Mouse (Mus musculus) thymus, adult 2 months (tissue): ENCODE data around the gene Gjd3. TPM values are rescaled to one million over a fixed set of nuclear protein-coding genes. Genes with fewer than 3 reads are reported as not detected.

Source experiments
- DNase-seq: peaks from one replicate; pipeline ENCODE4 v3.0.0; 2021
- H3K27ac ChIP-seq: fragments of 200-500 bp; 2 replicates; pipeline ENCODE4 v1.5.1; 2012; ENCODE audit warnings: low read length, control low read depth; ENCODE audit not compliant: control insufficient read depth, insufficient read depth
- H3K27me3 ChIP-seq: fragments of 200-500 bp; 2 replicates; pipeline ENCODE4 v1.6.1; 2012; ENCODE audit warnings: mild to moderate bottlenecking, low read length, moderate library complexity, mixed read lengths; ENCODE audit not compliant: control insufficient read depth, insufficient read depth
- H3K36me3 ChIP-seq: fragments of 200-500 bp; 2 replicates; pipeline ENCODE4 v1.6.1; 2012; ENCODE audit warnings: mild to moderate bottlenecking, low read length, moderate library complexity; ENCODE audit not compliant: control insufficient read depth, insufficient read depth
- H3K4me1 ChIP-seq: fragments of 200-500 bp; replicated peaks from 2 replicates; pipeline ENCODE4 v1.6.1; 2012; ENCODE audit warnings: low read length; ENCODE audit not compliant: control insufficient read depth, insufficient read depth
- H3K4me3 ChIP-seq: fragments of 200-500 bp; 2 replicates; pipeline ENCODE4 v1.5.1; 2012; ENCODE audit warnings: mild to moderate bottlenecking, low read length, control low read depth, moderate library complexity; ENCODE audit not compliant: control insufficient read depth, insufficient read depth
- CTCF ChIP-seq: fragments of 200-500 bp; IDR thresholded peaks from 2 replicates; pipeline ENCODE4 v1.5.1; 2012; ENCODE audit warnings: mild to moderate bottlenecking, control low read depth, low read length, moderate library complexity, borderline replicate concordance; ENCODE audit not compliant: control insufficient read depth, poor library complexity, insufficient read depth; ENCODE audit errors: extremely low read depth
- POLR2A ChIP-seq: fragments of 200-500 bp; IDR thresholded peaks from 2 replicates; pipeline ENCODE4 v1.6.1; 2012; ENCODE audit warnings: mild to moderate bottlenecking, low read length, control low read depth, moderate library complexity; ENCODE audit not compliant: control insufficient read depth, poor library complexity, insufficient read depth; ENCODE audit errors: extremely low read depth
- WGBS: fragments of 180-500 bp; shearing (Covaris S2); methylation state at CpG from one replicate; pipeline ENCODE4 v1.1.7; 2018; 5-methylcytosine and 5-hydroxymethylcytosine counted together
- polyA plus RNA-seq: library from polyadenylated mRNA; depleted of rRNA; stranded (reverse); fragments of >200 nt; gene quantifications from 2 replicates; pipeline ENCODE4 v1.2.3, GENCODE M21; 2012

Gjd3 gene
- polyA plus RNA-seq, 1 experiment, result 1.3 TPM

DNA sequence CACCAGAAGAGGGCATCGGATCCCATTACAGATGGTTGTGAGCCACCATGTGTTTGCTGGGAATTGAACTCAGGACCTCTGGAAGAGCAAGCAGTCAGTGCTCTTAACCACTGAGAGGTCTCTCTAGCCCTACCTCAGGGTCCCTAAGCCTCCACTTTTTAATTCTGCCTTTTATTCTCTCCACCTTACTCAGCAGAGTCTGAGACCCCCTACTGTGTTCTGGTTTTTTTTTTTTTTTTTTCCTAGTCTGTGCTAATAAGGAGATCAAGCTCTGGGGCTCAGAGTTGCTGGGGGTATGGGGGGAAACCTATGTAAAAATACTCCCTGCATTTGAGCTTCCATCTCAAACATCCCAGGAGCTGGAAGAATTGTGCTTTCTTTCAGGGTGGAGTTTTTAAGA, 30.7 kb downstream of the Gjd3 start:
- no peak for DNase-seq
- TF ChIP-seq POLR2A, result no peak
- H3K4me3 ChIP-seq, result no peak overlapping the region
- no peaks in the 10 kb centered on the region for H3K27me3 ChIP-seq
- WGBS, result 92% methylated on average over 1 of the region's 1 CpGs
- no peaks in the 10 kb centered on the region for H3K36me3 ChIP-seq
- peaks cover 77% of the 10 kb centered on the region for H3K4me1 ChIP-seq
- no peak overlapping the region for H3K27ac ChIP-seq

- 83% methylated on average over 16 of the region's 16 CpGs for WGBS
- Histone ChIP-seq H3K36me3 (no peaks in the 10 kb centered on the region), H3K27ac (no peak overlapping the region), H3K4me3 (no peak overlapping the region), H3K27me3 (no peaks in the 10 kb centered on the region), H3K4me1 (peaks cover 80% of the 10 kb centered on the region)
- DNase-seq, result no peak
- TF ChIP-seq CTCF (no peak), POLR2A (no peak)
Observed at GRCm38 (mm10) chr11:98951026-98951906, 31.6 kb downstream of the Gjd3 start.

DNA sequence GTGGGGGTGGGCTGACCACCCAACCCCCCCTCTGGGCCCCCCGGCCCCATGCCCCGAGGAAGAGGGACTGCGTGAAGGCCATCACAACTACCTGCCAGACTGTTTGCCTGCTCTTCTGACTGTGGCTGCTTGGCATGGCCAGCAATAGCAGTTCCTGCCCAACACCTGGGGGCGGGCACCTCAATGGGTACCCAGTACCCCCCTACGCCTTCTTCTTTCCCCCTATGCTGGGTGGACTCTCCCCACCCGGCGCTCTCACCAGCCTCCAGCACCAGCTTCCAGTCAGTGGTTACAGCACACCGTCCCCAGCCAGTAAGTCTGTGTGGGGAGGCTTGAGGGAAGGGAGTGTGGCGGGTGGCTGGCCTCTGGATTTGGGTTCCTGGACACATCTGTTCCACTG, 32.3 kb downstream of the Gjd3 start:
- H3K27me3 ChIP-seq, result no peaks in the 10 kb centered on the region
- H3K4me3 ChIP-seq, result no peak overlapping the region
- no peak for DNase-seq
- H3K4me1 ChIP-seq, result peaks cover 83% of the 10 kb centered on the region
- H3K27ac ChIP-seq, result no peak overlapping the region
- no peak for TF ChIP-seq POLR2A
- TF ChIP-seq CTCF, result no peak
- 67% methylated on average over 9 of the region's 9 CpGs for WGBS
- H3K36me3 ChIP-seq, result no peaks in the 10 kb centered on the region

DNA sequence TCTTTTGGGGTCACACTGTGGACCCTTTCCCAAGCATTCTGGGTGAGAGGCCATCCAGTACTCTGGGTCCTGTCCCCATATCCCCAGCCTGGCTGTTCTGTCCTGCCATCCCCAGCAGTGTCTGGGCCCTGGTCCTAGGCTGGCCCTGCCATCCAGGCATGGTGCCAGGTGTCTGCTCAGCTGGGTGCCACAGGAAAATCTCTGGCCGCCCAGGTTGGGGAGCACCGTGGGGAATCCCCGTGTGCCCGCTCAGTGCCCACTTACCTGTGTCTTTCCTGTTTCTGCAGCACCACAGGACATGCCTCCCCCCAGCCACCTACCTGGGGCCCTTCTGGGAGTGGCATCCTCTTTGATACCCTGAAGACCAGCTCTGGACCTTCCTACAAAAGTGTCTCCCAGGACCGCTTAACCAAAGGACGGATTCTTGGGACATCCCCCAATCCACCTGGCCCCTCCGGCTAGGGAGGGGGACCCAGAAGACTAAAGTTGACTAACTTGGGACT, 32.8 kb downstream of the Gjd3 start:
- H3K4me1 ChIP-seq, result peaks cover 83% of the 10 kb centered on the region
- 60% methylated on average over 7 of the region's 7 CpGs for WGBS
- H3K4me3 ChIP-seq, result no peak overlapping the region
- no peak for TF ChIP-seq POLR2A
- TF ChIP-seq CTCF, result no peak
- no peaks in the 10 kb centered on the region for H3K36me3 ChIP-seq
- no peak overlapping the region for H3K27ac ChIP-seq
- no peak for DNase-seq
- no peaks in the 10 kb centered on the region for H3K27me3 ChIP-seq

GRCm38 (mm10) chr11:98949242-98949957, 33.4 kb downstream of the Gjd3 start:
- no peak overlapping the region for H3K4me3 ChIP-seq
- H3K36me3 ChIP-seq, result no peaks in the 10 kb centered on the region
- no peaks in the 10 kb centered on the region for H3K27me3 ChIP-seq
- peaks cover 83% of the 10 kb centered on the region for H3K4me1 ChIP-seq
- no peak for DNase-seq
- no peak overlapping the region for H3K27ac ChIP-seq
- WGBS, result 61% methylated on average over 12 of the region's 12 CpGs
- no peak for TF ChIP-seq CTCF
- no peak for TF ChIP-seq POLR2A

GRCm38 (mm10) chr11:98947969-98948569, 34.7 kb downstream of the Gjd3 start:
- H3K4me3 ChIP-seq, result no peak overlapping the region
- 10% methylated on average over 18 of the region's 18 CpGs for WGBS
- peak; percentile 43 for DNase-seq
- TF ChIP-seq POLR2A (no peak), CTCF (no peak)
- no peaks in the 10 kb centered on the region for H3K36me3 ChIP-seq
- no peak overlapping the region for H3K27ac ChIP-seq
- no peaks in the 10 kb centered on the region for H3K27me3 ChIP-seq
- H3K4me1 ChIP-seq, result peaks cover 86% of the 10 kb centered on the region
